Mouse (Mus musculus) brain, adult 10 weeks (tissue): ENCODE measurements around the gene Gm13539. TPM values are rescaled to one million over a fixed set of nuclear protein-coding genes. Genes with fewer than 3 reads are reported as not detected.

ENCODE experiments used
- polyA plus RNA-seq: library from polyadenylated mRNA; stranded (reverse); fragments of 350-450 nt; fragmentation: Illumina TruSeq; extraction: RNeasy Lipid Tissue Mini Kit (QIAGEN cat#74804); gene quantifications from one replicate; pipeline ENCODE4 v1.2.3, GENCODE M21; 2015; ENCODE audit warnings: low read depth, low replicate concordance

Gene Gm13539
- not detected for polyA plus RNA-seq

GRCm38 (mm10) chr2:25781957-25782356 is at the start of gene Gm13539:
TSS of gene Gm13539 (plus strand) at chr2:25782257.

GRCm38 (mm10) chr2:25736709-25737108 is 45.3 kb upstream of the Gm13539 start, which contains the start of gene Obp2b:
TSS of gene Obp2b (plus strand) at chr2:25737009.

GRCm38 (mm10) chr2:25765269-25765668 is 16.8 kb upstream of the Gm13539 start, which contains the start of gene Lcn3:
TSS of gene Lcn3 (plus strand) at chr2:25765569.

GRCm38 (mm10) chr2:25776717-25777116 is 5.3 kb upstream of the Gm13539 start, which contains the start of gene Lcn11:
TSS of gene Lcn11 (plus strand) at chr2:25777017.

GRCm38 (mm10) chr2:25815748-25816147 is 33.7 kb downstream of the Gm13539 start, which contains the start of gene Glt6d1:
TSS of gene Glt6d1 (minus strand) at chr2:25815848.

GRCm38 (mm10) chr2:25822806-25823205 is 40.7 kb downstream of the Gm13539 start, which contains the start of gene Lcn9:
TSS of gene Lcn9 (plus strand) at chr2:25823153.

Other genes starting within 250 kb of the Gm13539 start
- gene Traf2, start 235.3 kb upstream of the Gm13539 start, polyA plus RNA-seq: 10.6 TPM
- gene Edf1, start 224.4 kb upstream of the Gm13539 start, polyA plus RNA-seq: 365 TPM
- gene Mamdc4, start 207.4 kb upstream of the Gm13539 start, polyA plus RNA-seq: 0.95 TPM
- gene Phpt1, start 207.0 kb upstream of the Gm13539 start, polyA plus RNA-seq: 94.8 TPM
- gene Ajm1, start 200.5 kb upstream of the Gm13539 start, polyA plus RNA-seq: 44.4 TPM
- gene Rabl6, start 173.7 kb upstream of the Gm13539 start, polyA plus RNA-seq: 145 TPM
- not detected for gene Ccdc183, start 164.6 kb upstream of the Gm13539 start, polyA plus RNA-seq
- 54.0 TPM for gene Tmem141, start 160.3 kb upstream of the Gm13539 start, polyA plus RNA-seq
- gene Fcna, start 154.2 kb upstream of the Gm13539 start, polyA plus RNA-seq: 0.79 TPM
- not detected for gene Lcn8, start 129.1 kb upstream of the Gm13539 start, polyA plus RNA-seq
- gene Lcn5, start 124.3 kb upstream of the Gm13539 start, polyA plus RNA-seq: not detected
- gene Lcn6, start 105.5 kb upstream of the Gm13539 start, polyA plus RNA-seq: not detected
- not detected for gene Lcn10, start 99.5 kb upstream of the Gm13539 start, polyA plus RNA-seq
- gene Obp2a, start 82.2 kb upstream of the Gm13539 start, polyA plus RNA-seq: not detected
- gene Bmyc, start 75.5 kb upstream of the Gm13539 start, polyA plus RNA-seq: 81.8 TPM
- not detected for gene Obp2b, start 45.2 kb upstream of the Gm13539 start, polyA plus RNA-seq
- not detected for gene Lcn3, start 16.7 kb upstream of the Gm13539 start, polyA plus RNA-seq
- not detected for gene Lcn11, start 5.2 kb upstream of the Gm13539 start, polyA plus RNA-seq
- not detected for gene Glt6d1, start 33.6 kb downstream of the Gm13539 start, polyA plus RNA-seq
- gene Lcn9, start 40.9 kb downstream of the Gm13539 start, polyA plus RNA-seq: not detected
- not detected for gene Sohlh1, start 65.0 kb downstream of the Gm13539 start, polyA plus RNA-seq
- 90.6 TPM for gene Kcnt1, start 81.5 kb downstream of the Gm13539 start, polyA plus RNA-seq
- gene Camsap1, start 201.0 kb downstream of the Gm13539 start, polyA plus RNA-seq: 50.1 TPM
- 68.4 TPM for gene Ubac1, start 239.5 kb downstream of the Gm13539 start, polyA plus RNA-seq